Mouse (Mus musculus) urinary bladder, postnatal 14 days (tissue): ENCODE measurements around the gene Pirt.

Experiments
- DNase-seq: peaks from one replicate; pipeline ENCODE4 v3.0.0; 2021; ENCODE audit warnings: low spot score

Gene Pirt

GRCm38 (mm10) chr11:66946521-66946920, 34.7 kb downstream of the Pirt start:
- DNase-seq = no peak

GRCm38 (mm10) chr11:66946922-66947321, 35.1 kb downstream of the Pirt start:
- no peak for DNase-seq

- DNase-seq = peak; percentile 62
These were observed 44.5 kb downstream of the Pirt start, which contains the start of gene Tmem238l for GRCm38 (mm10) chr11:66956303-66956702. Gene Tmem238l, plus strand, starts transcription at chr11:66956638.

GRCm38 (mm10) chr11:66960797-66961196, 49.0 kb downstream of the Pirt start:
- DNase-seq = peak; percentile 64

- DNase-seq = no peak
These were observed 49.8 kb downstream of the Pirt start for GRCm38 (mm10) chr11:66961447-66962176.

GRCm38 (mm10) chr11:66963462-66963861, 51.7 kb downstream of the Pirt start:
- no peak for DNase-seq

- DNase-seq = no peak
These were observed 54.8 kb downstream of the Pirt start for GRCm38 (mm10) chr11:66966500-66967116.

GRCm38 (mm10) chr11:66968575-66968974, 56.8 kb downstream of the Pirt start:
- DNase-seq = no peak

- no peak for DNase-seq
These were observed 61.7 kb downstream of the Pirt start for GRCm38 (mm10) chr11:66973507-66973906.

- no peak for DNase-seq
These were observed 64.0 kb downstream of the Pirt start for GRCm38 (mm10) chr11:66975606-66976330.
